Mouse (Mus musculus) midbrain, embryonic 14.5 days (tissue): ENCODE results near the gene Por. TPM values are rescaled to one million over a fixed set of nuclear protein-coding genes. Genes with fewer than 3 reads are reported as not detected.

Experiments
- ATAC-seq: fragments of 200-750 bp; cut with Nextera tagmentation; 2 replicates; pipeline ENCODE4 v1.8.0; 2017; ENCODE audit warnings: moderate number of reproducible peaks, moderate library complexity; ENCODE audit not compliant: low FRiP score, low TSS enrichment
- DNase-seq: peaks from one replicate; pipeline ENCODE4 v3.0.0-alpha.2; 2015
- H3K27ac ChIP-seq: fragments of 300-500 bp; sonication (generic); replicated peaks from 2 replicates; pipeline ENCODE4 v1.5.1; 2014; ENCODE audit warnings: mild to moderate bottlenecking, low read depth, low read length, moderate library complexity
- H3K27me3 ChIP-seq: fragments of 300-500 bp; sonication (generic); 2 replicates; pipeline ENCODE4 v1.6.1; 2014; ENCODE audit warnings: low read length, control low read depth, mixed read lengths; ENCODE audit not compliant: control insufficient read depth, insufficient read depth
- H3K36me3 ChIP-seq: fragments of 300-500 bp; sonication (generic); 2 replicates; pipeline ENCODE4 v1.6.1; 2014; ENCODE audit warnings: low read length, control low read depth; ENCODE audit not compliant: control insufficient read depth, insufficient read depth
- H3K4me1 ChIP-seq: fragments of 300-500 bp; sonication (generic); 2 replicates; pipeline ENCODE4 v1.6.1; 2014; ENCODE audit warnings: mild to moderate bottlenecking, antibody characterized with exemption, low read length, control low read depth; ENCODE audit not compliant: control insufficient read depth, insufficient read depth
- H3K4me2 ChIP-seq: fragments of 300-500 bp; sonication (generic); 2 replicates; pipeline ENCODE4 v1.6.1; 2014; ENCODE audit warnings: mild to moderate bottlenecking, low read length, moderate library complexity
- H3K4me3 ChIP-seq: fragments of 300-500 bp; sonication (generic); replicated peaks from 2 replicates; pipeline ENCODE4 v1.5.1; 2014; ENCODE audit warnings: low read depth, low read length
- H3K9ac ChIP-seq: fragments of 300-500 bp; sonication (generic); replicated peaks from 2 replicates; pipeline ENCODE4 v1.6.1; 2014; ENCODE audit warnings: mild to moderate bottlenecking, low read length, moderate library complexity
- H3K9me3 ChIP-seq: fragments of 300-500 bp; sonication (generic); 2 replicates; pipeline ENCODE4 v1.6.1; 2016; ENCODE audit warnings: low read length, control low read depth, mixed read lengths; ENCODE audit not compliant: control insufficient read depth
- WGBS: fragments of 180-500 bp; shearing (Covaris S2); extraction: QIAGEN DNeasy Blood & Tissue Kit; methylation state at CpG from one replicate; pipeline ENCODE4 v1.1.7; 2014; 5-methylcytosine and 5-hydroxymethylcytosine counted together
- polyA plus RNA-seq: library from polyadenylated mRNA; unstranded; fragments of >200 nt; fragmentation: Nextera tagmentation; extraction: Ambion mirVana; gene quantifications from 2 replicates; pipeline ENCODE4 v1.2.1, GENCODE M21; 2014

The Por gene
- polyA plus RNA-seq, 1 experiment from 2014 or later = 96.8 TPM

DNA sequence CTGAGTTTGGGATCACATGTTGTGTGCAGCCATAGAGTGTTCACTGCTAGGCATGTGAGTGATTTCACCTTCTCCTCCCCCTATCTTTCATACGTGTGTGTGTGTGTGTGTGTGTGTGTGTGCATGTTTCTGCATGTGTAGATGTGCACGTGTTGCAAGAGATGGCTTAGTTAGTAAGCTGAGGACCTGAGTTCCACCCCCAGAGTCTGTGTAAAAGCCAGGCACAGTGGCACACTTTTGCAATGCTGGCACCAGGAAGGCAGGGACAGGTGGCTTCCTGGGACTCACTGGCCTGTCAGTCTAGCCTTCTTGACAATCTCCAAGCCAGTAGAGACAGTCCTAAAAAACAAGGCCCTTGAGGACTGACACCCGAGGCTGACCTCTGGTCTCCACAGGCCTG lies 95.1 kb downstream of the Por start:
- no peaks in the 10 kb centered on the region for H3K36me3 ChIP-seq

DNA sequence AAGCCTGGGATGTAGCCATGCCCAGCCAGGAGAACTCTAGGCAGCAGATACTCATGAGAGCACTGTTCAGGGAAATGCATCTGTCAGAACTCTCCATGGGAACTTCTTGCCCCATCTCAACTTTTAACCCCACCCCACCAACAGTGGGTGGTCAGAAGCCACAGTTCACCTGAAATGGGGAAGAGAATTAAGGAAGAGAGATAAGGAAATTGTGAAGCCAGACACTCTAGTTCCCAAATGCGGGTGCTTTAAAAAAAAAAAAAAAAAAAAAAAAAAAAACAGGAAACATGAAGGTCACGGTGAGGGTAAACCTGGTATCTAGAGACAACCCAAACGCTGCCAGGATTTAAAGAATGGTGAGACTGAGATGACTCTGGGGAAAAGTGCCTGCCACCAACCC lies 102.7 kb downstream of the Por start:
- no peaks in the 10 kb centered on the region for H3K36me3 ChIP-seq
- H3K9me3 ChIP-seq = no peaks in the 10 kb centered on the region
- H3K4me3 ChIP-seq = no peak overlapping the region
- ATAC-seq (no peak), DNase-seq (no peak)
- no peaks in the 10 kb centered on the region for H3K27me3 ChIP-seq
- 68% methylated on average over 3 of the region's 3 CpGs for WGBS
- no peak overlapping the region for H3K27ac ChIP-seq
- no peak overlapping the region for H3K4me2 ChIP-seq
- no peak overlapping the region for H3K9ac ChIP-seq
- H3K4me1 ChIP-seq = peaks cover 4% of the 10 kb centered on the region; the same call in 1 of the 2 replicates

More for the DNA sequence above, 95.1 kb downstream of the Por start:
- DNase-seq (no peak), ATAC-seq (no peak)
- Histone ChIP-seq H3K4me1 (no peaks in the 10 kb centered on the region), H3K4me2 (no peak overlapping the region), H3K27me3 (no peaks in the 10 kb centered on the region), H3K27ac (no peak overlapping the region), H3K4me3 (no peak overlapping the region), H3K9me3 (no peaks in the 10 kb centered on the region), H3K9ac (no peak overlapping the region)
- 65% methylated on average over 3 of the region's 3 CpGs for WGBS

DNA sequence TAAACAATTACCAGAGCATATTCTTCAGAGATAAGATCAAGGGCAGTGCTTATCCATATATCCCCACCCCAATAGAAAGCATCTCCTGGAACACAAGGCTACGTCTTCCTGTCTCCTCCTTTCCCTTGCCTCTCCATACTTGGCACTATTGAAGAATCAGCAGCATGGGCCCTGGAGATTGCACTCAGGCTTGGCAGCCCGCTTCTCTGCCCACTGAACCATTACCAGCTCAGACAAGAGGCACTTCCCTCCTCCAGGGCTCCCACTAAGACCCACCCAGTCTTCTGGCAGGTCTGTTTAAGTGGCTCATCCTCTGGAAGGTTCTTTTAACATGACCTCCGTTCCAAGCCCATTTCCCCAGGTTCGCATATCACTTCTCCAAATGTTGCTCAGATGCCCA lies 106.7 kb downstream of the Por start:
- Histone ChIP-seq H3K4me2 (no peak overlapping the region), H3K9ac (no peak overlapping the region), H3K36me3 (peaks cover under 1% of the 10 kb centered on the region), H3K4me1 (peaks cover 18% of the 10 kb centered on the region), H3K9me3 (no peaks in the 10 kb centered on the region), H3K4me3 (no peak overlapping the region), H3K27ac (no peak overlapping the region), H3K27me3 (no peaks in the 10 kb centered on the region)
- DNase-seq = no peak
- 68% methylated on average over 4 of the region's 4 CpGs for WGBS
- ATAC-seq = no peak

DNA sequence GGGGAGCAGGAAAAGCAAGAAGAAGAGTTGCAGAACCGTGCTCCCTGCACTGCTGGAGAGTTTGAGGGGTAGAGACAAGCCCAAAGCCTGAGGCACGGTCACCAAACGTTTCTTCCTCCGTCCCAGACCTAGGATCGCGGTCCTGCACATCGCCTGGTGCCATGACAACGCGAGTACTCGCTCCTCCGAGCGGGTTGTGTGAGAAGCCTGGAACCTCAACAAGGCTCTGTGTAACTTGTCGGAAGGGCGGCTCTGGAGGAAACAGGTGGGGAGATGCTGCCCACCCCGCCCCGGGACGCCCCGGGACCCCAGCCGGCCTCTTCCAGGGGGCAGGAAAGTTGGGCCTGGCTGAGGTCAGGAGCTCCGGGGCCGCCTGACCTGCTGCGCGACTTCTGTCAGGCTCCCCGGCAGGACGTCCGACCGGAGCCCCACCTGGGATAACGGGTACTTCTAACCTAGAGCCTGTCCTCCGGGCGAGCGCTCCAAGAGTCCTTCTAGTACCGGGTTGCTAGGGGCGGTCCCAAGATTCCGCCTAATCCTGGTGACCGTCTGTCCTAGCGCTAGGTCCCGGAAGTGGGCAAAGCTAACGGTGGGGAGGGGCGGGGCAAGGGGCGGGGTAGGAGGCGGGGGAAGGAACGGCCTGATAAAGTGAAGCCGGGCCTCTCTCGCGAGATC lies 108.1 kb downstream of the Por start, which contains the start of gene Styxl1:
TSS of gene Styxl1 (minus strand) at position 590 of the 675 bp plus-strand sequence.
- under 1% methylated on average over 45 of the region's 45 CpGs for WGBS
- ATAC-seq = no peak; the same call in 1 of the 2 replicates
- H3K9ac ChIP-seq = peak within 1 kb of the TSS; percentile 93
- DNase-seq = peak; percentile 71
- peak within 1 kb of the TSS; percentile 83 for H3K4me3 ChIP-seq
- H3K36me3 ChIP-seq = peaks cover 12% of the 10 kb centered on the region
- H3K9me3 ChIP-seq = no peaks in the 10 kb centered on the region
- no peaks in the 10 kb centered on the region for H3K27me3 ChIP-seq
- peak within 1 kb of the TSS; percentile 76 for H3K4me2 ChIP-seq
- H3K4me1 ChIP-seq = peaks cover 18% of the 10 kb centered on the region
- H3K27ac ChIP-seq = peak within 1 kb of the TSS; percentile 93

GRCm38 (mm10) chr5:135778471-135779445 lies 108.9 kb downstream of the Por start, which contains the start of gene Mdh2:
Mdh2 (plus strand) TSS chr5:135778480.
- Histone ChIP-seq H3K4me2 (peak within 1 kb of the TSS; percentile 76), H3K4me1 (peaks cover 18% of the 10 kb centered on the region), H3K27ac (peak within 1 kb of the TSS; percentile 93), H3K36me3 (peaks cover 20% of the 10 kb centered on the region), H3K27me3 (no peaks in the 10 kb centered on the region), H3K9ac (peak within 1 kb of the TSS; percentile 93), H3K9me3 (no peaks in the 10 kb centered on the region), H3K4me3 (peak within 1 kb of the TSS; percentile 83)
- ATAC-seq (peak; percentile 97), DNase-seq (peak; percentile 100)
- WGBS = 1% methylated on average over 70 of the region's 70 CpGs

GRCm38 (mm10) chr5:135780331-135780730 lies 110.5 kb downstream of the Por start:
- no peak overlapping the region for H3K4me3 ChIP-seq
- H3K4me2 ChIP-seq = peak overlapping the region; percentile 66; the same call in 1 of the 2 replicates
- H3K9me3 ChIP-seq = no peaks in the 10 kb centered on the region
- no peak overlapping the region for H3K9ac ChIP-seq
- no peak overlapping the region for H3K27ac ChIP-seq
- H3K27me3 ChIP-seq = no peaks in the 10 kb centered on the region
- H3K36me3 ChIP-seq = peaks cover 36% of the 10 kb centered on the region
- ATAC-seq = no peak
- H3K4me1 ChIP-seq = peaks cover 18% of the 10 kb centered on the region
- DNase-seq = no peak
- 78% methylated on average over 8 of the region's 8 CpGs for WGBS

- H3K27me3 ChIP-seq = no peaks in the 10 kb centered on the region
- DNase-seq (no peak), ATAC-seq (no peak)
- H3K9ac ChIP-seq = no peak overlapping the region
- H3K27ac ChIP-seq = no peak overlapping the region
- peaks cover 12% of the 10 kb centered on the region for H3K4me1 ChIP-seq
- no peak overlapping the region for H3K4me3 ChIP-seq
- 98% methylated on average over 4 of the region's 4 CpGs for WGBS
- H3K9me3 ChIP-seq = no peaks in the 10 kb centered on the region
- peaks cover 62% of the 10 kb centered on the region for H3K36me3 ChIP-seq
- H3K4me2 ChIP-seq = no peak overlapping the region
These were observed 113.1 kb downstream of the Por start for GRCm38 (mm10) chr5:135782901-135783300.
